ENCODE assay signal across 16 mouse cellular contexts in genomic region chr8:83227336-83227735, GRCm38 (mm10).
"Had no signal": no experiment of that assay in that cellular context is flagged by ENCODE, and none has a peak within 500 bp of the region (broad histone marks: within the 10 kb centered on the region; RNA-seq: fewer than 3 reads in every experiment).

No protein-coding gene starts in this region.

- H3K9me3 ChIP-seq: intestine, embryonic 15.5 days; limb, embryonic 13.5 days; liver, embryonic 15.5 days; lung, embryonic 15.5 days; midbrain, embryonic 13.5 days; neural tube, embryonic 13.5 days; stomach, embryonic 15.5 days had no signal

- DNase-seq: kidney, adult 18-20 months; kidney, postnatal 10 days; kidney, postnatal 4 days; retina, postnatal 1 day; right cerebral cortex, postnatal 4 days; spleen, adult 18-20 months; thymus, postnatal 4 days had no signal

- ATAC-seq: intestine, embryonic 15.5 days; midbrain, embryonic 13.5 days had no signal

- H3K27me3 ChIP-seq: intestine, embryonic 15.5 days; limb, embryonic 13.5 days; liver, embryonic 15.5 days; lung, embryonic 15.5 days; midbrain, embryonic 13.5 days; neural tube, embryonic 13.5 days; stomach, embryonic 15.5 days had no signal

- H3K9ac ChIP-seq: intestine, embryonic 15.5 days; limb, embryonic 13.5 days; liver, embryonic 15.5 days; lung, embryonic 15.5 days; midbrain, embryonic 13.5 days; neural tube, embryonic 13.5 days; stomach, embryonic 15.5 days had no signal

- H3K27ac ChIP-seq: intestine, embryonic 15.5 days; layer of hippocampus, adult 2 months; limb, embryonic 13.5 days; liver, embryonic 15.5 days; lung, embryonic 15.5 days; midbrain, embryonic 13.5 days; neural tube, embryonic 13.5 days; stomach, embryonic 15.5 days had no signal

- H3K4me2 ChIP-seq: intestine, embryonic 15.5 days; limb, embryonic 13.5 days; liver, embryonic 11.5 days; liver, embryonic 15.5 days; lung, embryonic 15.5 days; midbrain, embryonic 13.5 days; neural tube, embryonic 13.5 days; stomach, embryonic 15.5 days had no signal

- H3K4me3 ChIP-seq: intestine, embryonic 15.5 days; layer of hippocampus, adult 2 months; limb, embryonic 13.5 days; liver, embryonic 15.5 days; lung, embryonic 15.5 days; midbrain, embryonic 13.5 days; neural tube, embryonic 13.5 days; stomach, embryonic 15.5 days had no signal

- H3K36me3 ChIP-seq: intestine, embryonic 15.5 days; limb, embryonic 13.5 days; liver, embryonic 15.5 days; lung, embryonic 15.5 days; neural tube, embryonic 13.5 days; stomach, embryonic 15.5 days had no signal

- H3K4me1 ChIP-seq: intestine, embryonic 15.5 days; limb, embryonic 13.5 days; liver, embryonic 15.5 days; lung, embryonic 15.5 days; neural tube, embryonic 13.5 days; stomach, embryonic 15.5 days had no signal
